Mouse (Mus musculus) lung, postnatal 0 days (tissue): Measurements from ENCODE around the gene Mettl18. TPM values are rescaled to one million over a fixed set of nuclear protein-coding genes. Genes with fewer than 3 reads are reported as not detected.
"Not testable (repeated sequence)": the region's sequence is repeated elsewhere in the genome, so short reads cannot be mapped to it uniquely, and the experiment has no call there.

Experiments
- ATAC-seq: fragments of 200-750 bp; cut with Nextera tagmentation; 2 replicates; pipeline ENCODE4 v1.8.0; 2017; ENCODE audit warnings: moderate library complexity
- DNase-seq: peaks from one replicate; pipeline ENCODE4 v3.0.0-alpha.2; 2016; ENCODE audit warnings: low spot score
- H3K27ac ChIP-seq: fragments of 300-500 bp; sonication (generic); 2 replicates; pipeline ENCODE4 v1.5.1; 2014; ENCODE audit warnings: antibody characterized with exemption, mild to moderate bottlenecking, low read length, mixed read lengths
- H3K27me3 ChIP-seq: fragments of 300-500 bp; sonication (generic); replicated peaks from 2 replicates; pipeline ENCODE4 v1.6.1; 2014; ENCODE audit warnings: low read length, mixed read lengths; ENCODE audit not compliant: insufficient read depth
- H3K36me3 ChIP-seq: fragments of 300-500 bp; sonication (generic); 2 replicates; pipeline ENCODE4 v1.6.1; 2014; ENCODE audit warnings: low read length, mixed read lengths; ENCODE audit not compliant: insufficient read depth
- H3K4me1 ChIP-seq: fragments of 300-500 bp; sonication (generic); 2 replicates; pipeline ENCODE4 v1.6.1; 2014; ENCODE audit warnings: antibody characterized with exemption, low read depth, low read length, mixed read lengths; ENCODE audit not compliant: insufficient read depth
- H3K4me2 ChIP-seq: fragments of 300-500 bp; sonication (generic); replicated peaks from 2 replicates; pipeline ENCODE4 v1.6.1; 2014; ENCODE audit warnings: low read depth, mild to moderate bottlenecking, low read length, moderate library complexity, mixed read lengths
- H3K4me3 ChIP-seq: fragments of 300-500 bp; sonication (generic); 2 replicates; pipeline ENCODE4 v1.5.1; 2014; ENCODE audit warnings: low read depth, low read length
- H3K9ac ChIP-seq: fragments of 300-500 bp; sonication (generic); replicated peaks from 2 replicates; pipeline ENCODE4 v1.6.1; 2014; ENCODE audit warnings: low read depth, mild to moderate bottlenecking
- H3K9me3 ChIP-seq: fragments of 300-500 bp; sonication (generic); 2 replicates; pipeline ENCODE4 v1.6.1; 2016; ENCODE audit warnings: low read length, mixed read lengths
- CTCF ChIP-seq: IDR thresholded peaks from 2 replicates; pipeline ENCODE4 v1.5.1; 2016; ENCODE audit warnings: antibody characterized with exemption, mild to moderate bottlenecking
- EP300 ChIP-seq: IDR thresholded peaks from 2 replicates; pipeline ENCODE4 v1.6.1; 2016; ENCODE audit warnings: antibody characterized with exemption, mild to moderate bottlenecking, control low read depth
- WGBS: fragments of 180-500 bp; shearing (Covaris S2); extraction: QIAGEN DNeasy Blood & Tissue Kit; methylation state at CpG from one replicate; pipeline ENCODE4 v1.1.7; 2014; 5-methylcytosine and 5-hydroxymethylcytosine counted together
- polyA plus RNA-seq: library from polyadenylated mRNA; unstranded; fragments of >200 nt; fragmentation: Nextera tagmentation; extraction: Ambion mirVana; gene quantifications from 2 replicates; pipeline ENCODE4 v1.2.1, GENCODE M21; 2015

Gene Mettl18
- polyA plus RNA-seq, 1 experiment from 2014 or later: 5.4 TPM

GRCm38 (mm10) chr1:164009235-164009634, 14.5 kb downstream of the Mettl18 start:
- no peak overlapping the region for H3K4me2 ChIP-seq
- ATAC-seq (no peak), DNase-seq (peak; percentile 36)
- no peak overlapping the region for H3K4me3 ChIP-seq
- H3K27ac ChIP-seq: no peak overlapping the region
- TF ChIP-seq EP300: no peak
- TF ChIP-seq CTCF: peak; percentile 71
- no peak overlapping the region for H3K9ac ChIP-seq
- H3K27me3 ChIP-seq: no peaks in the 10 kb centered on the region
- H3K4me1 ChIP-seq: no peaks in the 10 kb centered on the region
- no peaks in the 10 kb centered on the region for H3K9me3 ChIP-seq
- no peaks in the 10 kb centered on the region for H3K36me3 ChIP-seq
- WGBS: 36% methylated on average over 2 of the region's 2 CpGs

- no peak overlapping the region for H3K4me3 ChIP-seq
- no peaks in the 10 kb centered on the region for H3K9me3 ChIP-seq
- no peak overlapping the region for H3K9ac ChIP-seq
- TF ChIP-seq EP300 (no peak), CTCF (no peak)
- ATAC-seq: no peak
- no peaks in the 10 kb centered on the region for H3K27me3 ChIP-seq
- no peak overlapping the region for H3K4me2 ChIP-seq
- no peaks in the 10 kb centered on the region for H3K4me1 ChIP-seq
- whole genome bisulfite sequencing: 33% methylated on average over 1 of the region's 1 CpGs
- DNase-seq: no peak
- no peak overlapping the region for H3K27ac ChIP-seq
- no peaks in the 10 kb centered on the region for H3K36me3 ChIP-seq
These were observed 19.9 kb downstream of the Mettl18 start for GRCm38 (mm10) chr1:164014616-164015015.

GRCm38 (mm10) chr1:164018221-164018896, 23.7 kb downstream of the Mettl18 start:
- H3K27me3 ChIP-seq: no peaks in the 10 kb centered on the region
- ATAC-seq: no peak

GRCm38 (mm10) chr1:164019789-164020188, 25.1 kb downstream of the Mettl18 start:
- ATAC-seq (no peak), DNase-seq (no peak)
- H3K4me1 ChIP-seq: no peaks in the 10 kb centered on the region
- H3K9ac ChIP-seq: no peak overlapping the region
- no peak for TF ChIP-seq CTCF
- TF ChIP-seq EP300: no peak
- no peak overlapping the region for H3K4me3 ChIP-seq
- no peak overlapping the region for H3K4me2 ChIP-seq
- H3K9me3 ChIP-seq: no peaks in the 10 kb centered on the region
- H3K27ac ChIP-seq: no peak overlapping the region
- H3K36me3 ChIP-seq: no peaks in the 10 kb centered on the region
- no peaks in the 10 kb centered on the region for H3K27me3 ChIP-seq
- 61% methylated on average over 6 of the region's 6 CpGs for WGBS

More at GRCm38 (mm10) chr1:164018221-164018896, 23.7 kb downstream of the Mettl18 start:
- H3K4me3 ChIP-seq: no peak overlapping the region
- H3K4me2 ChIP-seq: no peak overlapping the region
- H3K9me3 ChIP-seq: no peaks in the 10 kb centered on the region
- no peak overlapping the region for H3K9ac ChIP-seq
- 76% methylated on average over 16 of the region's 16 CpGs for WGBS
- H3K36me3 ChIP-seq: no peaks in the 10 kb centered on the region
- no peak overlapping the region for H3K27ac ChIP-seq
- DNase-seq: no peak
- TF ChIP-seq CTCF: no peak
- TF ChIP-seq EP300: no peak
- H3K4me1 ChIP-seq: no peaks in the 10 kb centered on the region

- 89% methylated on average over 3 of the region's 3 CpGs for WGBS
- H3K4me1 ChIP-seq, H3K27me3 ChIP-seq, ATAC-seq, H3K27ac ChIP-seq, H3K4me3 ChIP-seq, DNase-seq, H3K36me3 ChIP-seq, H3K9ac ChIP-seq, H3K9me3 ChIP-seq, H3K4me2 ChIP-seq: not testable (repeated sequence)
These were observed 26.1 kb downstream of the Mettl18 start for GRCm38 (mm10) chr1:164020746-164021145.

- H3K27ac ChIP-seq, H3K9ac ChIP-seq, H3K4me3 ChIP-seq, H3K36me3 ChIP-seq, H3K27me3 ChIP-seq, DNase-seq, H3K9me3 ChIP-seq, H3K4me2 ChIP-seq, H3K4me1 ChIP-seq, ATAC-seq: not testable (repeated sequence)
- WGBS: 78% methylated on average over 5 of the region's 5 CpGs
These were observed 27.4 kb downstream of the Mettl18 start for GRCm38 (mm10) chr1:164022106-164022505.

GRCm38 (mm10) chr1:164025685-164026084, 31.0 kb downstream of the Mettl18 start:
- DNase-seq: no peak
- WGBS: 84% methylated on average over 4 of the region's 4 CpGs
- H3K9me3 ChIP-seq: no peaks in the 10 kb centered on the region
- H3K27me3 ChIP-seq: no peaks in the 10 kb centered on the region
- no peak for ATAC-seq
- H3K36me3 ChIP-seq: no peaks in the 10 kb centered on the region
- no peaks in the 10 kb centered on the region for H3K4me1 ChIP-seq
- TF ChIP-seq CTCF (no peak), EP300 (no peak)
- H3K9ac ChIP-seq: no peak overlapping the region
- no peak overlapping the region for H3K4me3 ChIP-seq
- H3K4me2 ChIP-seq: no peak overlapping the region
- no peak overlapping the region for H3K27ac ChIP-seq
